Mouse (Mus musculus) E14TG2a.4 (cell line): Measurements from ENCODE around the gene Neu4.

Source experiments
- CTCF ChIP-seq: conservative IDR thresholded peaks from 2 replicates; pipeline ENCODE4 v1.5.1; 2014; ENCODE audit warnings: low read length
- NANOG ChIP-seq: IDR thresholded peaks from 2 replicates; pipeline ENCODE4 v1.6.1; 2014; ENCODE audit warnings: borderline replicate concordance, low read length, mixed read lengths

GRCm38 (mm10) chr1:94074756-94075155 lies 54.5 kb downstream of the Neu4 start:
- TF ChIP-seq CTCF = no peak
- TF ChIP-seq NANOG = no peak
